Mouse (Mus musculus) ES-E14 (cell line): ENCODE data around the gene Igsf21. TPM values are rescaled to one million over a fixed set of nuclear protein-coding genes. Genes with fewer than 3 reads are reported as not detected.

Experiments used
- DNase-seq: peaks from one replicate; pipeline ENCODE4 v3.0.0-alpha.2; 2013; ENCODE audit warnings: low read depth, low spot score
- H3K27ac ChIP-seq: 2 replicates; pipeline ENCODE4 v1.5.1; 2012; ENCODE audit warnings: low read depth, mild to moderate bottlenecking, low read length, moderate library complexity, mixed read lengths; ENCODE audit not compliant: poor library complexity, insufficient read depth, severe bottlenecking
- H3K36me3 ChIP-seq: 2 replicates; pipeline ENCODE4 v1.6.1; 2012; ENCODE audit warnings: mild to moderate bottlenecking, low read length, moderate library complexity, mixed read lengths; ENCODE audit not compliant: control insufficient read depth, poor library complexity, insufficient read depth, severe bottlenecking
- H3K4me1 ChIP-seq, 2 experiments: fragments of 150-350 bp in 1 of 2; sonication (generic) in 1 of 2; 2 replicates each; pipeline ENCODE4 v1.6.1; 2012; ENCODE audit warnings: low read length in 2 of 2, mild to moderate bottlenecking in 1 of 2, mixed read lengths in 1 of 2; ENCODE audit not compliant: control insufficient read depth in 2 of 2, insufficient read depth in 2 of 2, poor library complexity in 1 of 2
- H3K4me3 ChIP-seq, 2 experiments: fragments of 150-350 bp in 1 of 2; sonication (generic) in 1 of 2; 2 replicates each; pipeline ENCODE4 v1.5.1; 2012; ENCODE audit warnings: low read length in 2 of 2, low read depth in 1 of 2, mild to moderate bottlenecking in 1 of 2, mixed read lengths in 1 of 2; ENCODE audit not compliant: insufficient read depth in 1 of 2, poor library complexity in 1 of 2, severe bottlenecking in 1 of 2
- H3K9ac ChIP-seq: 2 replicates; pipeline ENCODE4 v1.6.1; 2012; ENCODE audit warnings: low read depth, mild to moderate bottlenecking, low read length, mixed read lengths; ENCODE audit not compliant: poor library complexity, insufficient read depth, severe bottlenecking
- H3K9me3 ChIP-seq: fragments of 150-350 bp; sonication (generic); 2 replicates; pipeline ENCODE4 v1.6.1; 2012; ENCODE audit warnings: low read depth, mild to moderate bottlenecking, low read length; ENCODE audit not compliant: control insufficient read depth, insufficient read depth
- CHD2 ChIP-seq: IDR thresholded peaks from 2 replicates; pipeline ENCODE4 v1.6.1; 2014; ENCODE audit warnings: mild to moderate bottlenecking, low read depth, low read length, inconsistent platforms
- HCFC1 ChIP-seq: IDR thresholded peaks from 2 replicates; pipeline ENCODE4 v1.6.1; 2012; ENCODE audit warnings: low read length, inconsistent platforms, borderline replicate concordance; ENCODE audit not compliant: insufficient read depth
- MAFK ChIP-seq: IDR thresholded peaks from 2 replicates; pipeline ENCODE4 v1.6.1; 2014; ENCODE audit warnings: mild to moderate bottlenecking, low read depth, low read length, inconsistent platforms; ENCODE audit not compliant: insufficient read depth
- ZC3H11A ChIP-seq: IDR thresholded peaks from 2 replicates; pipeline ENCODE4 v1.6.1; 2012; ENCODE audit warnings: low read depth, mild to moderate bottlenecking, inconsistent platforms, low read length, borderline replicate concordance
- ZNF384 ChIP-seq: IDR thresholded peaks from 2 replicates; pipeline ENCODE4 v1.6.1; 2012; ENCODE audit warnings: low read depth, low read length, inconsistent platforms
- in situ Hi-C, 2 experiments: fragments of 600-800 bp; cut with MboI; formaldehyde crosslinking; loops; one replicate each; pipeline ENCODE4 v1.15.1; 2025; ENCODE audit warnings: low sequenced_read_pairs in 2 of 2, inconsistent platforms in 1 of 2; ENCODE audit not compliant: unreplicated experiment in 2 of 2
- total RNA-seq: library from RNA; depleted of rRNA; stranded (reverse); fragments of 300-350 nt; gene quantifications from 2 replicates; pipeline ENCODE4 v1.2.3, GENCODE M21; 2012

Igsf21 gene
- total RNA-seq, 1 experiment = 2.5 TPM

DNA sequence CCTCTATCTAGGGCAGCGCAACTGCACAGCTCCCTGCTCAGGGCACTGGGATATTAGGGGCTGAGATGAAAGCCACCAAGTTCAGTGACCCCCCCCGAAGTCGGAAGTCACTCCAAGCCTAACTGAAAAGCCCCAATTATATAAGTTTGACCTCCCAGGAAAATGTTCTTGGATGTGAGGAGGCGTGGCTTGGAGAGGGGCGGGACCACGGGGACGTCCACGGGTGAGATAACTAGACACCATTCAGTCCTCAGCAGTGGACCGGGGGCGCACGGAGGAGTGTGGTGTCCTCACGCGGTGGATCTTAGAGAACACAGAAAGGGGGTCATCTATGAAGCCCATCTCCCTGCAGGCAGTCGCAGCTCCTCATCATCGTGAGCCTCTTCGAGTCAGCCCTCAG is 3.4 kb downstream of the Igsf21 start:
- TF ChIP-seq HCFC1 (no peak), ZNF384 (no peak), CHD2 (no peak), MAFK (no peak), ZC3H11A (no peak)
- Histone ChIP-seq H3K9me3 (no peaks in the 10 kb centered on the region), H3K9ac (no peak overlapping the region), H3K27ac (no peak overlapping the region), H3K4me3 (peak overlapping the region; percentile 17 to 38; a peak in 2 of 4 replicates), H3K36me3 (no peaks in the 10 kb centered on the region), H3K4me1 (peaks cover 5 to 17% of the 10 kb centered on the region in 2 experiments; a peak in 3 of 4 replicates)
- in situ Hi-C loops = no loop called here
- DNase-seq = no peak

DNA sequence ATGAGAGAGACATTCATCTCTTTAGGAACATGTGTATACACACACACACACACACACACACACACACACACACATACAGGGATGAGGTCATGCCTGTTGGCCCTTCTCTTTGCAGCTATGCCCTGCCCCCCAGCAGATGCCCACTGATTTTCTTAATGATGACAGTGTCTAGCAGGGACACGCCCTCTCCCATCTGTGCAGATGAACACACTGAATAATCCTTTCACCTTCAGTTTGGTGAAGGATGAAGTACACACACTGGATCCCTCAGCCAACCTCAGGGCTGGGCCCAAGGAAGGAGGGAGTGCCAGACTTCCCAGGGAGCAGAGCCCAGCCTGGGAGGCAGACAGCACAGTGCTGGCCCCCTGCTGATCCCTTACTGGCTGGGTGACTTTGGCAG is 4.3 kb downstream of the Igsf21 start:
- DNase-seq = no peak
- Histone ChIP-seq H3K9me3 (no peaks in the 10 kb centered on the region), H3K36me3 (no peaks in the 10 kb centered on the region), H3K4me3 (no peak overlapping the region), H3K27ac (no peak overlapping the region), H3K4me1 (peaks cover 5 to 20% of the 10 kb centered on the region in 2 experiments; a peak in 3 of 4 replicates), H3K9ac (no peak overlapping the region)
- TF ChIP-seq ZNF384 = no peak
- TF ChIP-seq ZC3H11A = no peak
- TF ChIP-seq HCFC1 = no peak
- TF ChIP-seq CHD2 = no peak
- no peak for TF ChIP-seq MAFK
- in situ Hi-C loops = no loop called here

DNA sequence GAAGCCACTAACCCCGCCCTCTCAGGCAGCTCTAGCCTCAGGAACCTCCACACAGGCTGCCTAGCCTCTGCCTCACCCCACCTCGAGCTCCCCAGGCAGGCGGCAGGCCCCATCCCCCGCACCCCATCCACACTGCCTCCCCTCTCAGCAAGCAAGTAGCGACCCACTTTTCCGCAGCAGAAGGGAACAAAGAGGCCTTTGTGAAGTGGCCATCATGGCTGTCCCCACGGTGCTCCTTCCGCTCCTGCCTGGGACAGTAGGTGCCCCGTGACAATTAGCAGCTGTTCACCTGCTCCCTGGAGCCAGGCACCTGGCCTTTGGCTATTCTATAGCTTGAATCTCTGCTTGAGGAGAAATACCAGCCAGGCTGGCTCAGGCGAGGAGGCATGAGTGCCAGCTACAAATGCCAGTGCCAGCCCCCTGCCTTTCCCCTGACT is 9.3 kb downstream of the Igsf21 start:
- no peak for TF ChIP-seq CHD2
- no peak for TF ChIP-seq ZC3H11A
- no peak for TF ChIP-seq ZNF384
- TF ChIP-seq HCFC1 = no peak
- no peak for TF ChIP-seq MAFK
- in situ Hi-C loops = no loop called here
- no peak for DNase-seq
- Histone ChIP-seq H3K4me1 (peaks cover 2 to 12% of the 10 kb centered on the region in 2 experiments; a peak in 2 of 4 replicates), H3K36me3 (no peaks in the 10 kb centered on the region), H3K9ac (no peak overlapping the region), H3K27ac (no peak overlapping the region; the same call in 1 of the 2 replicates), H3K9me3 (no peaks in the 10 kb centered on the region), H3K4me3 (no peak overlapping the region)

DNA sequence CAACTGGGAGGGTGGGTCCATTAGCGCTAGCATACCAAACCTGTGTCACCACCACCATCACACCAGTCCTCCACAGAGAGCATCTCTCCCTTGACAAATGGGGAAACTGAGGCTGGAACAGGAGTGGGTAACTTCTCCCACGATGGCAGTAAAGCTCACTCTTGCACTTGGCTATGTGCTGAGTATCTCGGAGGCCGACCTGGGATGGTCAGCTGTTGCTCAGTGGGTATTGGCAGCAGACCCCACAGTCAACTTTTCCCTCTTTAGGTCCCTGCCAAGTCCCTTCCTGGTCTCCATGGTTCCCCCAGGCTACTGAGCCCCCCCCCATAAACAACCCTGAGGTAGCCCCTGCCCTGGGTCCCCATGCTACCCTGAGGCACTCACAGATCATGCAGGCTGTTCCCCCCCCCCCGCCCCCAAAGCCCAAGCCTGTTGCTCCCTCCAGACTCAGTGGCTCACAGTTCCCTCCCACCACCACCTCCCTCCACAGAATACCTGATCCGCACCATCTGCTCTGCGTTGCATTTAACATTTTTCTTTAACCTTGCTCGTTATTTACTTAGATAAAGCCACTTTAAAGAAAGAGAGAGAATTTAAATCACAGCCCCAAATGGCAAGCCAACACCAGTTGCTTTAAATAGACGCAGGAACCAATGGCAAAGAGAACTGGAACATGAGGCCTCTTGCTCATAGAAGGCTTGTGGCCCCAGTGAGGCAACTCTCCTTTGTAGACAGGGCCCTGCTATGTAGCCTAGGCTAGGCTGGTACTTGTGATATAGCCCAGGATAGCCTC is 11.0 kb downstream of the Igsf21 start:
- in situ Hi-C loops = no loop called here
- DNase-seq = no peak

More for the DNA sequence above, 11.0 kb downstream of the Igsf21 start:
- H3K27ac ChIP-seq = no peak overlapping the region
- H3K9me3 ChIP-seq = no peaks in the 10 kb centered on the region
- H3K4me1 ChIP-seq = peaks cover 2 to 10% of the 10 kb centered on the region in 2 experiments; a peak in 2 of 4 replicates
- no peak overlapping the region for H3K9ac ChIP-seq
- TF ChIP-seq ZC3H11A (no peak), MAFK (no peak), ZNF384 (no peak)
- H3K36me3 ChIP-seq = no peaks in the 10 kb centered on the region
- no peak overlapping the region for H3K4me3 ChIP-seq
